Mouse (Mus musculus): ENCODE measurements around the gene Tigd4. TPM values are rescaled to one million over a fixed set of nuclear protein-coding genes. Genes with fewer than 3 reads are reported as not detected.
A peak's percentile ranks its signal among the peaks of the same experiment; 100 is the strongest.
"Not testable (repeated sequence)": the region's sequence is repeated elsewhere in the genome, so short reads cannot be mapped to it uniquely, and the experiment has no call there.

Tigd4 gene
- total RNA-seq (2021) (under 1 TPM in 1 of 2 experiments, not detected in 1; 0.08 TPM), polyA plus RNA-seq (2012; rRNA removed) (not detected in 2 replicates)
- long read RNA-seq = 0 reads

DNA sequence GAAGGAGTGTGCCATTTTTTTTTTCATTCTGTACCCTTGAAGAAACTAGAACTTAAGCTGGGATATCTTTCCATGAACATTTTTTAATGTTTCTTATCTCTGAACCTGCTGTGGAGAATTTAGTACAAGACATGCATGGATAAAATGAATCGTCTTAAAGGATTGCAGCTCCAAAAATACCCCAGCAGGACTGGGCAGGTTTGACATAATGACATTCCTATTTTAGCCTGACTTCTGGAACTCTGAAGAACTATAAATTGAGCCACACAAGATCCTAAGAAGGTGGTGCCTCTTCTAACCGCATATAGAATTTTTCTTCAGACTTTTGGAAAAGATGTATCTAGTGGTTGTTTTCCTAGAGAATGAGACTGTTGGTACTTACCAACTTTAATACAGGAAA is at the start of gene Tigd4:
Gene Tigd4 (plus strand): TSS at position 301 of the 400 bp plus-strand sequence.
- no peak within 1 kb of the TSS for H3K27ac ChIP-seq
- TF ChIP-seq EP300 (IDR thresholded peaks at IDR 0.05; ENCODE audit: insufficient read depth, low read depth, low read length) = no peak
- no peak for TF ChIP-seq CTCF (IDR thresholded peaks at IDR 0.05)
- no peak for TF ChIP-seq POLR2A (IDR thresholded peaks at IDR 0.05; ENCODE audit: insufficient read depth, low read depth, low read length)
- no peaks in the 10 kb centered on the region for H3K4me1 ChIP-seq (ENCODE audit: control insufficient read depth, insufficient read depth, low read length)
- DNase-seq = no peak
- no peaks in the 10 kb centered on the region for H3K27me3 ChIP-seq (ENCODE audit: control insufficient read depth, insufficient read depth, low read length)
- H3K9ac ChIP-seq (ENCODE audit: low read depth, low read length) = no peak within 1 kb of the TSS
- intact Hi-C loops (cut with DNase I) = no loop called here
- H3K4me3 ChIP-seq = no peak within 1 kb of the TSS
- WGBS = 71% methylated on average over 2 of the region's 2 CpGs
- H3K36me3 ChIP-seq (ENCODE audit: control insufficient read depth, insufficient read depth, low read length) = no peaks in the 10 kb centered on the region
- no peaks in the 10 kb centered on the region for H3K79me2 ChIP-seq (replicated peaks; ENCODE audit: control insufficient read depth, insufficient read depth, low read length)

DNA sequence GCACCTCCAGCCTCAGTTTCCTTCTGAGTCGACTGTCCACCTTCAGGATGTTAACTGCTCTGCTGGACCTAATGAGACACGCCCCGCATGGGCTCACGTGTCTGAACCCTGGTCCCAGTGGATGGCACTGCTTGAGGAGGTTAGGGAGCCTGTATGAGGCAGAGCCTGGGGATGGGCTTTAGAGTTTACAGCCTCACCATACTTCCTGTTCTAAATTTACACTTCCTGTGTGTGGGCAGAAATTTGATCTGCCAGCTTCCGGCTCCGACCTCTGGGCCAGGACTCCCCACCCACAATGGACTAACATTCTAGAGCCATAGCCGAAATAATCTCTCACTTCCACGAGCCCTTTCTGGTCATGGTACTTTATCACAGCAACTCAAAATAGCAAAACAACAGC is 46.2 kb upstream of the Tigd4 start:
- H3K4me3 ChIP-seq = no peak overlapping the region
- intact Hi-C loops (cut with DNase I) = no loop called here
- no peaks in the 10 kb centered on the region; the same call in 1 of the 2 replicates for H3K4me1 ChIP-seq (ENCODE audit: control insufficient read depth, insufficient read depth, low read length)
- peak in 1 of 2 experiments; percentile 18 for DNase-seq
- TF ChIP-seq CTCF (IDR thresholded peaks at IDR 0.05) = no peak
- H3K9ac ChIP-seq (ENCODE audit: low read depth, low read length) = no peak overlapping the region
- H3K36me3 ChIP-seq (ENCODE audit: control insufficient read depth, insufficient read depth, low read length) = peaks cover 2% of the 10 kb centered on the region; the same call in 1 of the 2 replicates
- no peak overlapping the region for H3K27ac ChIP-seq
- 44% methylated on average over 8 of the region's 8 CpGs for WGBS
- no peaks in the 10 kb centered on the region for H3K27me3 ChIP-seq (ENCODE audit: control insufficient read depth, insufficient read depth, low read length)
- peaks cover 9% of the 10 kb centered on the region for H3K79me2 ChIP-seq (replicated peaks; ENCODE audit: control insufficient read depth, insufficient read depth, low read length)

DNA sequence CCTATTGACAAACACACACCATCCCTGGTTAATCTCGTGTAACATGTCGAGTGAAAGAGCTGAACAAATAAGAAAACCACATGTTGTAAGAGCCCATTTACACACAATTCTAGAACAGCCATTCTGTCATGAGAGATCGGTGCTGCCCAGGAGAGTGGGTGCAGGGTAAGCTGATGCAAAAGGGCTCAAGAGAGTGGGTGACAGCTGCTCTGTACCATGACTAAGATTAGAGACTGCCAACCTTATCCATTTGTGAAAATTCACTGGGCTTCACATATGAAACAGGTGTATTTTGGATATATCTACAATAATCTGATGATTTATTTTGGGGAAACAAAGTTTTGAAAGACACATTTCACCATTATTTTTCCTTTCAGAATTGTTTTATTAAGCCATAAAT is 37.6 kb upstream of the Tigd4 start:
- Histone ChIP-seq H3K79me2 (replicated peaks; ENCODE audit: control insufficient read depth, insufficient read depth, low read length) (peaks cover 8% of the 10 kb centered on the region), H3K27ac (no peak overlapping the region), H3K4me3 (no peak overlapping the region), H3K9ac (ENCODE audit: low read depth, low read length) (no peak overlapping the region), H3K36me3 (ENCODE audit: control insufficient read depth, insufficient read depth, low read length) (peaks cover 11% of the 10 kb centered on the region), H3K27me3 (ENCODE audit: control insufficient read depth, insufficient read depth, low read length) (no peaks in the 10 kb centered on the region), H3K4me1 (ENCODE audit: control insufficient read depth, insufficient read depth, low read length) (peaks cover 2% of the 10 kb centered on the region; the same call in 1 of the 2 replicates)
- 76% methylated on average over 3 of the region's 3 CpGs for WGBS
- no peak for DNase-seq
- intact Hi-C loops (cut with DNase I) = no loop called here
- TF ChIP-seq EP300 (IDR thresholded peaks at IDR 0.05; ENCODE audit: insufficient read depth, low read depth, low read length) (no peak), POLR2A (IDR thresholded peaks at IDR 0.05; ENCODE audit: insufficient read depth, low read depth, low read length) (no peak), CTCF (IDR thresholded peaks at IDR 0.05) (no peak)

DNA sequence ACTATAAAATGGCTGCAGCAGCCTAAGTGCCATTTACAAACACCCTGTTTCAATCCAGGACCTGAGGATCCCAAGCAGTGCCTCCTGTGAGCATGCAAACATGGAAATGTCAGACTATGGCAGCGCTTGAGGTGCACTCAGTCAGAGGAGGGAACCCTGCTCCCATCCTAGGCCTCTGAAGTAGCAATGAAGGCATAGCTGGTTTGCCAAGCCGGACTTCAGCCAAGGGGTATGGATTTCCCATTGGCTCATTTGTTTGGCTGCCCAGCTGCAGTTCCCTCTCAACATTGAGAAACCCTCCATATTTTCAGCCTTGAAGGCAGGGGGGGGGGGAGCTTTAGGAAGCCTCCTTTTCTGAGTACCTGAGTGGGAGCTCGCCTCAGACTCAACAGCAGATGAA is 35.1 kb upstream of the Tigd4 start:
- no peak for TF ChIP-seq POLR2A (IDR thresholded peaks at IDR 0.05; ENCODE audit: insufficient read depth, low read depth, low read length)
- no peak for TF ChIP-seq EP300 (IDR thresholded peaks at IDR 0.05; ENCODE audit: insufficient read depth, low read depth, low read length)
- TF ChIP-seq CTCF (IDR thresholded peaks at IDR 0.05) = no peak
- intact Hi-C loops (cut with DNase I) = no loop called here
- H3K4me1 ChIP-seq (ENCODE audit: control insufficient read depth, insufficient read depth, low read length) = peaks cover 8% of the 10 kb centered on the region
- H3K36me3 ChIP-seq (ENCODE audit: control insufficient read depth, insufficient read depth, low read length) = peaks cover 12% of the 10 kb centered on the region
- no peak overlapping the region for H3K4me3 ChIP-seq
- no peak for DNase-seq
- H3K27me3 ChIP-seq (ENCODE audit: control insufficient read depth, insufficient read depth, low read length) = no peaks in the 10 kb centered on the region
- peaks cover 6% of the 10 kb centered on the region for H3K79me2 ChIP-seq (replicated peaks; ENCODE audit: control insufficient read depth, insufficient read depth, low read length)
- no peak overlapping the region for H3K9ac ChIP-seq (ENCODE audit: low read depth, low read length)
- WGBS = 94% methylated on average over 3 of the region's 3 CpGs
- H3K27ac ChIP-seq = no peak overlapping the region

DNA sequence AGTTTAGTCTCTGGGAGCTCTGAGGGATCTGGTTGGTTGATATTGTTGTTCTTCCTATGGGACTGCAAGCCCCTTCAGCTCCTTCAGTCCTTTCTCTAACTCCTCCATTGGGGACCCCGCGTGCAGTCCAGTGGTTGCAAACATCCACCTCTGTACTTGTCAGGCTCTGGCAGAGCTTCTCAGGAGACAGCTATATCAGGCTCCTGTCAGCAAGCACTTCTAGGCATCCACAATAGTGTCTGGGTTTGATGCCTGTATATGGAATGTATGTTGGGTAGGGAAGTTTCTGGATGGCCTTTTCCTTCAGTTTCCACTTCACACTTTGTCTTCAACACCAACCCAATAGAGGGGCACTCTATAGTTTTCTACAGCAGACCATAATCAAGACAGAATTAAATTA is 30.5 kb upstream of the Tigd4 start:
- H3K4me1 ChIP-seq (ENCODE audit: control insufficient read depth, insufficient read depth, low read length) = peaks cover 11% of the 10 kb centered on the region
- intact Hi-C loops (cut with DNase I); H3K79me2 ChIP-seq (replicated peaks; ENCODE audit: control insufficient read depth, insufficient read depth, low read length); H3K27ac ChIP-seq; DNase-seq; H3K4me3 ChIP-seq; H3K27me3 ChIP-seq (ENCODE audit: control insufficient read depth, insufficient read depth, low read length); H3K9ac ChIP-seq (ENCODE audit: low read depth, low read length): not testable (repeated sequence)
- 47% methylated on average over 2 of the region's 2 CpGs for WGBS
- H3K36me3 ChIP-seq (ENCODE audit: control insufficient read depth, insufficient read depth, low read length) = peaks cover 19% of the 10 kb centered on the region

DNA sequence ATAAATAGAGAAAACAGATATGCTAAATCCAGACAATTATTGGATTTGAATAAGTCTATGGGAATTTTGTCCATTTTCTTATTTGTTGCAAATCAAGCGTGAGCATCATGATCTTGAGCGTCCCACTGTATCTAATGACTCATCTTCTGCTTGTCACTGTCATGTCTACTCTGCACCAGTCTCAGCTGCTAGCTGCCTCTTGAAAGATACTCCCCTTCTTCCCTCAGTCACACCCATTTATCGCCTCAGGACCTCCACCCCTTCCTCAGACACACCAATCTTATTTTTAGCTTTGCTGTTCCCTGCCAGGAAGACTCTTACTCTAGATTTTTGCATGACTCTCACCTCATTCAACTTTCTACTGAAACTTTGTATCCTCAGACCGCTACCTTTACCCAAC is 30.0 kb upstream of the Tigd4 start:
- WGBS = 54% methylated on average over 4 of the region's 4 CpGs
- intact Hi-C loops (cut with DNase I) = no loop called here
- Histone ChIP-seq H3K4me3 (no peak overlapping the region), H3K27me3 (ENCODE audit: control insufficient read depth, insufficient read depth, low read length) (no peaks in the 10 kb centered on the region), H3K4me1 (ENCODE audit: control insufficient read depth, insufficient read depth, low read length) (peaks cover 11% of the 10 kb centered on the region), H3K36me3 (ENCODE audit: control insufficient read depth, insufficient read depth, low read length) (peaks cover 19% of the 10 kb centered on the region), H3K9ac (ENCODE audit: low read depth, low read length) (no peak overlapping the region), H3K79me2 (replicated peaks; ENCODE audit: control insufficient read depth, insufficient read depth, low read length) (peaks cover 2% of the 10 kb centered on the region), H3K27ac (no peak overlapping the region)
- no peak for DNase-seq
- TF ChIP-seq CTCF (IDR thresholded peaks at IDR 0.05) (no peak), EP300 (IDR thresholded peaks at IDR 0.05; ENCODE audit: insufficient read depth, low read depth, low read length) (no peak), POLR2A (IDR thresholded peaks at IDR 0.05; ENCODE audit: insufficient read depth, low read depth, low read length) (no peak)

Data from heart, adult 2 months (tissue).